Mouse (Mus musculus): ENCODE data around the gene Zic5.
A peak's percentile ranks its signal among the peaks of the same experiment; 100 is the strongest.

Gene Zic5

GRCm38 (mm10) chr14:122479461-122480109, 14.1 kb upstream of the Zic5 start:
- DNase-seq: no peak

GRCm38 (mm10) chr14:122478574-122479011, 13.1 kb upstream of the Zic5 start:
- peak; percentile 62 for DNase-seq

- no peak for DNase-seq
Measured at GRCm38 (mm10) chr14:122477971-122478573, 12.6 kb upstream of the Zic5 start.

GRCm38 (mm10) chr14:122477261-122477671, 11.8 kb upstream of the Zic5 start:
- DNase-seq: peak; percentile 28

GRCm38 (mm10) chr14:122476822-122477215, 11.3 kb upstream of the Zic5 start:
- no peak for DNase-seq

GRCm38 (mm10) chr14:122476041-122476821, 10.8 kb upstream of the Zic5 start:
- DNase-seq: peak; percentile 51

GRCm38 (mm10) chr14:122475557-122476040, 10.1 kb upstream of the Zic5 start:
- DNase-seq: no peak

GRCm38 (mm10) chr14:122474891-122475556, 9.5 kb upstream of the Zic5 start, which contains the start of gene Zic2:
Zic2 (plus strand) TSS chr14:122475435.
- DNase-seq: peak; percentile 98

GRCm38 (mm10) chr14:122474041-122474890, 8.8 kb upstream of the Zic5 start:
- DNase-seq: peak; percentile 90

GRCm38 (mm10) chr14:122473211-122473751, 7.8 kb upstream of the Zic5 start:
- DNase-seq: peak; percentile 56

GRCm38 (mm10) chr14:122472647-122473046, 7.2 kb upstream of the Zic5 start:
- peak; percentile 42 for DNase-seq

- DNase-seq: peak; percentile 54
Measured at GRCm38 (mm10) chr14:122472161-122472560, 6.7 kb upstream of the Zic5 start.

- DNase-seq: peak; percentile 63
Measured at GRCm38 (mm10) chr14:122471449-122472085, 6.1 kb upstream of the Zic5 start.

- peak; percentile 56 for DNase-seq
Measured at GRCm38 (mm10) chr14:122468971-122469755, 3.7 kb upstream of the Zic5 start.

- peak; percentile 50 for DNase-seq
Measured at GRCm38 (mm10) chr14:122467926-122468841, 2.7 kb upstream of the Zic5 start.

GRCm38 (mm10) chr14:122466756-122467362, 1.4 kb upstream of the Zic5 start:
- no peak for DNase-seq

- peak; percentile 36 for DNase-seq
Measured at GRCm38 (mm10) chr14:122465931-122466490, 534 bp upstream of the Zic5 start.

- no peak for DNase-seq
Measured at GRCm38 (mm10) chr14:122464351-122464762, 1.1 kb downstream of the Zic5 start.
